Mouse (Mus musculus) cerebellum, adult 11-12 months (tissue): Measurements from ENCODE around the gene Ppp2r5b.

Experiments
- DNase-seq: peaks from one replicate; pipeline ENCODE4 v3.0.0; 2022

The Ppp2r5b gene

DNA sequence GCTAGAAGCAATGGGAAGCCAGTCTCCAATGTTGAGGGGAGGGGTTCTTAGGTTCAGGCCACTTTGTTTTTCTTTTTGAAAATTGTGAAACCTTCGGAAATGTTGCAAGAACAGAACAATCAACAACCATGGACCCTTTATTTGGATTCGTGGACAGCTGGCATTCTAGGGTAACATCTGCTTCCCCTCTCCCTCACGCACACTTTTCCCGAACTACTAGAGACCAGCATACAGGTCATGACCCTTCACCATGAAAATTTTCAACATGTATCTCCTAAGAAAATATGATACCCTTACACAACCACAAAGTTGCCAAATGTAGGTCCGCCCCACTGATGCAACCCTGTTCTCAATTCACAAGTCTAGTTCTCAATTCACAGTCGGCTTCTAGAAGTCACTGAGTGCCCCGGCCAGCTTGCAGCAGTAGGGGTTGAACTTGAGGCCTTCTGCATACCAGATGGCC lies 33.0 kb upstream of the Ppp2r5b start:
- DNase-seq, result no peak

DNA sequence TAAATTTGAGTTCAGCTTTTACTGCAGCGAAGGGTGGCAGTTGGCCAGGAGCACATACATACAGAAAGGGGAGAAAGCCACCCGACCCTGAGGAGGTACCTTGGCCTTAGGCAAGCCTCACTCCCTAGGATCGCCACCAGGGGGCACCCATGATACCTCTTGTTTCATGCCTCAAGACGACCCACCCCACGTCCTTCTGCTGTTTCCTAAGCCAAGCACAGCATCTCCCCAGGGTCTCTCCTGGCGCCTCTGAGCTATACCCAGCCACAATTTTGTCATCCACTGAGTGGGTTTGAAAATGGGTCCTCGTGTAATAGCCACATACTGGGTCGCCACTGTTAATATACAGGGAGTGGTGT lies 32.5 kb upstream of the Ppp2r5b start:
- DNase-seq, result no peak

DNA sequence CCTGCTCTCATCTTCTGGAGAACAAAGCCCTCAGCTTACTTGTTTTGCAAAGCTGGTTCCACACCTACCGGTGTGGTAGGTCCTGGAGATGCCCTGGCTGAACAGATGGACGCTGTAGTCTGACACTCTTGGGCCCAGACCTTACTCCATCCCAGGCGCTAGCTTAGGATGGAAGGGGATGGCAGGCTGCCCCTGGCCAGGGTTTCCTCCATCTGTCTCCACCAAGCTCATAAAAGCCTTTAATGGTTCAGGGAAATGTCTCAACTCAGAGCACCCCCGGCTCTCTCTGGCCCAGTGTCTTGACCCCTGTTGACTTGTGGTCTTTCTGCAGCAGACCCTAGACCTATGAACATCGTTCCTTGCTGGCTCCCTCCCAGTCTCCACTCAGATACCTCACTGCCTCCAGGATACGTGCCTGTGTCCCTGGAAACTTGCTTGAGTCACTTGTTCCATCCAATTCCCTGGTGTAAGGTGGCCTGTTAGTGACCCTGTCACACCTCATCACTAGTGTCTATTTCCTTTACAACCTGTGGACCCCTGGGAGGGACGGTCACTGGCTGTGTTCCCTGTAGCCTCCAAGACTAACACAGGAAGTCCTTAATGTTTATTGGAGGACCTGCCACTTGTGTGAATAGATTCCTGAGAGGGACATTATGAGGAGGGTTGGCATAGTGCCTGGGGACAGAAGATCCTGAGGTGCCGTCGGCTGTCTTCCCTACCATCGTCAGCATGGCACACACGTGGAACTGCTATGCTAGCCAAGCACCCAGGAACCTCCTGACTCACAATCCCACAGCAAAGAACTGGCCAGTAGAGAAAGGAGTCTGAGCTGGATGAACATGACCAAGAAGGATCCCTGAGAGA lies 31.9 kb upstream of the Ppp2r5b start:
- DNase-seq, result peak; percentile 97

DNA sequence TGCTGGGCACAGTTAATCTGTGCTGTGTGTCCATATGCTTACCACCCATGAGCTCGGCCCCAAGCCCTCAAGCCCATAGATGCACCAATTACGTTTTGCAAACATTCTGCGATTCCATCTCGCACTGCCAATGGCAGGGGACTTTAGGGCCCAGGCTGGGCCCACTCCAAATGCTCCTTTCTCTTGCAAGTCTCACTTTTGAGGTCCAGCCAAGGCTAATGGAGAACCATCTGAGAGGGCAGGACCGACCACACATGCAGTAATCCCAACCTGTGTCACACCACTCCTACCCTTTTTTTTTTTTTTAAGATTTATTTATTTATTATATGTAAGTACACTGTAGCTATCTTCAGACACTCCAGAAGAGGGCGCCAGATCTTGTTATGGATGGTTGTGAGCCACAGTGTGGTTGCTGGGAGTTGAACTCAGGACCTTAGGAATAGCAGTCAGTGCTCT lies 30.1 kb upstream of the Ppp2r5b start:
- DNase-seq, result peak; percentile 72

DNA sequence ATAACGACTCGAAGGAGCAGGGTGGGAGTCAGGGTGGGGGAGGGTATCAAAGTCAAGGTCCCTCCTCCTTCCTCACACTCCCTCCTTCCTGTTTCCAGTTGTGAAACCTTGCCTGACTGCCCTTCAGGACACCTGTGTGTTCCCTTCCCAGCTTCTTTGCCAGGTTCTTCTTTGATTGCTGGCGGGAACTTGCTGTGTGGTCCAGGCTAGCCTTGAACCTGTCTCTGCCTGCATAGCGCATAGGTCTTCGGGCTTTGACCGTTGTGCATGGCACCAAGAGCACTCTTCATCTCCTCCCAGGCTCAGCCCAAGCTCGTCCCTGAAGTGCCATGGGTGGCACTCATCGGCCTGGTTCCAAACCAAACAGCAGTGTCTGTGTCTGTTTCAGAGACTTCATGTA lies 29.3 kb upstream of the Ppp2r5b start:
- DNase-seq, result no peak

DNA sequence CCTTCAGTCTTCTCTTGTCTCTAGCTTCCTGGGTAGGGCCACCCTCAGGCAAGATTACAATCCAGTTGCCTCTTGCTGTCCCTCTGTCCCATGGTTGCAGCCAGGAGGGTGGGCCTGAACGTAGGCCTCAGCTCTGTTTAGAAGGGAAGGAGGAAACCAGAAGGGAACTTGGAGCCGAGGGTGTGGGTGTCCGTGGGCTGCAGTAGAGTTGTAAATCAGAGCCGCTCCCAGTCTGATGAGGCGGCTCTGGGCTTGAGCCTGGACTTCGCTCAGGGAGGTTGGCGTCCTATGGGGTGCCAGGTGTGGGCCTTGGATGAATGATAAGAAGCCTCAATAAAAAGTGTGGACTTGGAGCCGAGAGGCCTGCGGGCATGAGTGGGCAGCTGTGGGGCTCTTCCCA lies 28.5 kb upstream of the Ppp2r5b start:
- no peak for DNase-seq

DNA sequence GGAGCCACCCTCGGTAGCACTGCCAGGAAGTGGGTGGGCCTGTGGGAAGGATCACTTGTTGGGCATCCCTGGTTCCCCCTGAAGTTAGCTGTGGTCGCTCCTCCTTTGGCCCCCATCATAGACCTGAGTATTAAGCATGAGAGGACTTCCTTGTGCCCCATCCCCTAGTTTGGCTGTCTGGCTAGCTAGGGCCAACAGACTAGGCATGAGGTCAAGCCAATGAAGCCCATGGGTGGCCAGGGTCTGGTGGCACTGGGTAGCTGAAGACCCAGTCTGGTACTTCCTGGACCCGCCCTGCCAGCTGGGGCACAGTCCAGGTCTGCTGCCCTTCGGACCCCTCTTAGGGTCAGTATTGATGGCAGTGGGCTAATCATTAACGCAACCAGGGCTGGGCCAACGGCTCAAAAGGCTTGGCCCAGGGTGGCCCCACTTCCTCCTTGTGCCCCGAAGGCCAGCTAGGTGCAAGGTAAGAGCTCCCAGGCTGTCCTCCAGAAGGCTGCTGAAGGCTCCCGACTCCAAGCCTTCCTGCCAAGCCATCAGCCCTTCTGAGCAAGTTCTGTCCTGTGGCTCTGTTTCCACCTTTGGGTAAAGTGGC lies 27.3 kb upstream of the Ppp2r5b start:
- DNase-seq, result no peak

DNA sequence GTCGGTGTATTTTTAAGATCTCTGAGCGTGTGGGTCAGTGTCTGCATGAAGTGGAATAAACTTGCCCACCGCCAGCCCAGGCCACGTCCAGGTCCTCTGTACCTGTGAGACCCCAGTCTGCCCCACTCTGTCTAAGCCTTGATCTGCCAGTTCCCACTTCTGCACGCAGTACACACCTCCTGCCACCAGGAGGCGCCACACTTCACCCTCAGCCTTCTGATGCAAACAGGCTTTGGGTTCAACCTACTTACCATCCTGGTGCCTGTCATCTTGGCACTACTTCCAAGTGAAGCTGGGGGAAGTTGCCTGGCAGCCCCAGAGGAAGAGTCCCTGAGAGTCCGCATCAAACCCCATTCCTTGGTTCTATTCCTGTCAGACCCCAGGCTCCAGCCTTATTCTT lies 26.6 kb upstream of the Ppp2r5b start:
- DNase-seq, result peak; percentile 87

DNA sequence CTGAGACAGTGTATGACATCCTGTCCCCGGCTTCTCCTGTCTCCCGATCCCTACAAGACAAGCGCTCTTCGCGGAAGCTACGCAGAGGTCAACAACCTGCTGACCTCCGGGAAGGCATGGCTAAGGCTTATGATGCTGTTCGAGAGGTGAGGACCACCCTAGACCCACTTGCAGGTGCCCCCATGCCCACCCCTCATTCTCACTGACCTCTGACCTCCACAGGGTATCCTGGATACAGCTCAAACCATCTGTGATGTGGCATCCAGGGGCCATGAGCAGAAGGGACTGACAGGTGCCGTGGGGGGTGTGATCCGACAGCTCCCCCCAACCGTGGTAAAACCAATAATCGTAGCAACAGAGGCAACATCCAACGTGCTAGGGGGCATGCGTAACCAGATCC lies 25.7 kb upstream of the Ppp2r5b start:
- DNase-seq, result no peak

DNA sequence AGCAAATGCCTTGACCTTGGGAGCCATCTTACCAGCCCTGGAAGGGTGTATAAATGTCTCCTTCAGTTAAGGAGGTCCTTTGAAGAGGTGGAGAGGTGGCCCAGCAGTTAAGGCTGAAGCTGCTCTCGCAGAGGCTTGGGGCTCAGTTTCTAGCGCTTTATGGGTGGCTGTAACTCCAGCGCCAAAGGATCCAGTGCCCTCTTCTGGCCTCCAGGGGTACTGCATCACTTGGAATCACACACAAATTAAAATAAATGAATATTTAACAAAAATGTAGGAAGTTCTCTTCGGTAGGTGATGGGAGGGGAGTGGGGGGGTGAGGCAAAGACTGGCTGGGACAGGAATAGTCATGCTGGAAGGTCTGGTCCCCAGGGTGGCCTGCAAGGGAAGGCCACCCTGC lies 25.3 kb upstream of the Ppp2r5b start:
- DNase-seq, result no peak

DNA sequence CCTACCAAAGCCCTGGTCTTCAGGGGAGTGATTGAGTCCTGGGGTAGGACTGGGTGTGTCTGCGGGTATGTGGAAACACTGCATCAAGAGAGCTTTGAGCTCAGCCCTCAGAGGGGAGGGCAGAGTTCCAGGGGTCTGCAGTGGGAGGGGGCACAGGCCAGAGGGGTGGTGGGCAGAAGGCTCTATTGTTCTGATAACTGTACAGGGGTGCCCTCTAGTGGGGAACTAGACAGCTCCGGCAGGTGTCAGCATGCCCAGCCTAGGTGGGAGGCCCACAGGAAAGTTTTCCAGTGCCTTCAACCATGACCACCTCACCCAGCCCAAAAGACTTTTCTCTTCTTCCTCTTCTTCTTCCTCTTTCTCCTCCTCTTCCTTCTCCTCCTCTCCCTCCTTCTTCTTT lies 24.8 kb upstream of the Ppp2r5b start:
- DNase-seq, result no peak

DNA sequence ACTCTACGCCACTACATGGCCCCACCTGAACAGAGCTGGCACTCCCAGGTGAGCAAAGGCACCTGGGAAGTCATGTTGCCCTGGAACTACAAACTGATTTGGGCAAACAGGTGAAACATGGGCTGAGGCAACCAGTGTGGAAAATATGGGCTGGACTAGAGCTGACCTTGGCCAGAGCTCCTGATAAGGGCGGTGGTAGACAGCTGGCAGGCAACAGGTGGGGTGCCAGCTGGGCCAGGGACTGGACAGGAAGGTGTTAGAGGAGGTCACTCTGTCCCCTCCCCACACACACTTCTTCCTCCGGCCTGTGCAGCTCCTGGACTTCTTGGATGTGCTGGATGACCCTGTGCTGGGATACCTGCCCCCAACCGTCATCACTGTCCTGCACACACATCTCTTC lies 17.3 kb upstream of the Ppp2r5b start:
- no peak for DNase-seq

DNA sequence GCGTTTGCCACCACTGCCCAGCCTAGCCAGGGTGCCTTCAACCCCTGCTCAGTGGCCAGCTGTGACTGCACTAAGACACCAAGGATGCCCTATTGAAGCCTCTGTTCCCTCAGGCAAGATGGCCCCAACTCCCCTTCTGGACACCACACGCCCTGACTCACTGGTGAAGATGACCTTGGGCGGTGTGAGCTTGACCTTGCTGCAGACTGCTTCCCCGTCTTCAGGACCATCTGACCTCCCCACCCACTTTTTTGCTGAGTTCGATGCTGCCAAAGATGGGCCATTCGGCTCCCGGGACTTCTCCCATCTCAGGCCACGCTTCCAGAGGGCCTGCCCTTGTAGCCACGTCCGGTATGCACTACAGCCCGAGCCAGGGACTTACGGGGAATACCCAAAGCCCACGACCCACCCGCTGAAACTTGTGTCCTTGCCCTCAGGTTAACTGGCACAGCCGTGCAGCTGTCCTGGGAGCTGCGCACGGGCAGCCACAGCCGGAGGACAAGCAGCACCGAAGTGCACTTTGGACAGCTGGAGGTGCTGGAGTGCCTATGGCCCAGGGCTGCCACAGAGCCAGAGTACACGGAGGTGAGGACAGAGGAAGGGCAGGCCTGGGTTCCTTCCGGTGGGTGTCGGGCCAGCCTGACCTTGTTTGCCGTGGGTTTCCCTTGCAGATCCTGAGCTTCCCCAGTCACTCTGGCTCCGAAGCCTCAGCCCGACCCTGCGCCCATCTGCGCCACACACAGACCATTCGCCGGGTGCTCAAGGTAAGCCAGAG lies 12.0 kb upstream of the Ppp2r5b start:
- DNase-seq, result no peak

DNA sequence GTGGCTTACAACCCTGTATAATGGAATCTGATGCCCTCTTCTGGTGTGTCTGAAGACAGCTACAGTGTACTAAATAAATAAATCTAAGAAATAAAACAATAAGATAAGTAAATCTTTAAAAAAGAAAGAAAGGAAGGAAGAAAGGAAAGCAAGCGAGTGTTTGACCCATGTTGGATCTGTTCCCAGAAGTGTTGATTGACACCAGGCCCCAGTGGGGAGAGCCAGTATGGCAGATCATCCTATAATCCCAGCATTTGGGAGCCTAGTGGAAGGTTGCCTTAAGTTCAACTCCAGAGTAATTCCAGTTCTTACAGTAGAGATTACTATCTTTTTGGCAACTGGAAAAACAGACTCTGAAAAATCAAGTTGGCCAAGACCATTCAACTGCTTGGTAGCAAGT lies 10.1 kb upstream of the Ppp2r5b start:
- no peak for DNase-seq

DNA sequence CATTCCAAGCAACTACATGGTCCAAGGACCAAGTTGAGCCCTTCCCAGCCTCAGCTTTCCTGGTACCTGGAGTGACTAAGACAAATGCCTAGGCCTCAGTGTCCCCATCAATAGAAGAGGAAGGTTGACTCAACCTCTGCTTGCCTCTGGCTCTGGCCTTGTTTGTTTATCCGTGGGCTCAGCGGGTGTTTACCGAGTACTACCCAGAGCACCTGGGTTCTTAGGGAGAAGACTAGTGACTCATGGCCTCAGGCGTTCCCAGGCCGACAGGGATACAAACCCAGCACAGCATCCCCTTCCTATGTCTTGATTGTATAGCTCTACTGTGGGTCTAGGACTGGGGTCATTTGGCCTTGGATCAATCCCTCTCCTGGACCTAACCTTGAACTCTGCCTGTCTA lies 7.6 kb upstream of the Ppp2r5b start:
- DNase-seq, result no peak

DNA sequence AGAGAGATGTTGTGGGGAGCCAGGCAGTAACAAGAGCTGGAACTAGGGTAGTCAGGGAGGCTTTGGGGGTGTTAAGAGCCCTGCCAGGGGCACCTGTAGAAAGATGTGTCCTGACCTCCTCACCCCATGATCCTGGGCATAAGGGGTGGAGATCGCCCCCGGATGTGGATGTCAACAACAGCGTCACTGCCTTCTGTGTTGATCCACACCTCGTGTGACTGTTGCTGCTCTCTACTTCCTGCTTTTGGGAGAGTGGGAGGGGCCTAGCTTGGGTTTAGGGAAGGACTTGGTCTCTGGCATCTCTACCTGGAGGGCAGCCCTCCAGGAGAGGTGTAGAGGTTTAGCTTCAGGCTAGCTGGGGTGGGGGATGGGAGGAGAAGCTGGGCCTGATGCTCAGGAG lies 6.6 kb upstream of the Ppp2r5b start:
- DNase-seq, result peak; percentile 80

DNA sequence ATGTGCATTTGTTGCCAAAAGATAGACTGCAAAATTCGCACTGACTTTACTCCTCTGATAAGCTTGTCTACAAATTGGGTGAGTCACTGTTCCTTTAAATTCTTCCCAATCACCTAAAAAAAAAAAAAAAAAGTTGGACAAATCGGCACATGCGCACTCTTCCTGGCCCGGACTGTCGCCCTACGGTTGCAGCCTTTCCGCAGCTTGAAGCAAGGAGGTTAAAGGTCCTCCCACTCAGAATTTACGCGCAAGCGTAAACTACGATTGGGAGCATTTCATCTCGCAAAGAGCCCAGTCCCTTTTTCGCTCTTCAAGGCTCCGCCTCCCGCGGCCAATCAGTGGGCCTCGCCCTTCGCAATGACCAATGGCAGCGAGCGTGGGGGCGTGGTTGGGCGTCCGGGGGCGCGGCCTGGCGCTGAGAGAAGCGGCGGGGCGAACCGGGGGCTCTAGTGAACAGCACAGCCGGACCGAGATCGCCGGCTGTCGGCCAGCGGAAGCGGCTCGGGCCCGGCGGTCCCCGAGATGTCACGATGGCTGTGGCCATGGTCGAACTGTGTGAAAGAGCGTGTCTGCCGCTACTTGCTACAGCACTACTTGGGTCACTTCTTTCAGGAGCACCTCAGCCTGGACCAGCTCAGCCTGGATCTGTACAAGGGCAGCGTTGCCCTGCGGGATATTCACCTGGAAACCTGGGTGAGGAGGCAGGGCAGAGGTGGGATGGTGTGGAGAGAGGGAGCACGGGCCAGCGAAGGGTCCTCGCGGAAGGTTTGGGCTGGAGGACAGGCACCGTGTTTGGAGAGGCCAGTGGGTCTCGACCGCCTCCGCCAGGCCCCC lies 5.8 kb upstream of the Ppp2r5b start, which contains the start of gene Atg2a:
Atg2a (plus strand) TSS at position 395 of the 834 bp plus-strand sequence.
- peak; percentile 99 for DNase-seq

DNA sequence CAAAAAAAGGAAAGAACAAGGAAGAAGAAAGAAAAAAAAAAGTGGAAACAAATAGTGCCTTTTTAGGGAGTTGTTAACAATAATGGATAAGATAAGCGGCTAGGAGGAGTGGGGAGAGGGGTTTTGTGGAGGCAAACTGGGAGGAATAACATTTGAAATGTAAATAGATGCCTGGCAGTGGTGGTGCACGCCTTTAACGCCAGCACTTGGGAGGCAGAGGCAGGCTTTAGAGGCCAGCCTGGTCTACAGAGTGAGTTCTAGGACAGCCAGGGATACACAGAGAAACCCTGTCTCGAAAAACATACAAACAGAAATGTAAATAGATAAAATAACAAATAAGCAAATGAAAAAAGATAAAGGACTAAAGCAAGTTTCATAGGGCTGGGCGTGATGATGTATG lies 5.1 kb upstream of the Ppp2r5b start:
- peak; percentile 40 for DNase-seq

DNA sequence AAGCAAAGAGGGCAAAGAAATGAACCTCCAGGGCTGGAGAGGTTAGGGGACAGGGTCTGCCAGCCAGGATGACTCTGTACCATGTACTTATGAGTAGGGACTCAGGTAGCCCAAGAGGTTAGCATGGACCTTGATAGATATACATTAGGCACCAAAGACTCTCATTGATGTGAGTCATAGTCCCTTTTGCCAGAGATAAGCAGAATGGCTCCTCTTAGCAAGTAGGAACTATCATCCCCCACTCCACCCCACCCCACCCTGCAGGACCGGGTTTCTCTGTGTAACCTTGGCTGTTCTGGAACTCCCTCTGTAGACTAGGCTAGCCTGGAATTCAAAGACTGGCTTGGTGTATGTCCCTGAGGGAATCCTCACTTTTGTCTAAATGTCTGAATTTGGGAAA lies 4.5 kb upstream of the Ppp2r5b start:
- DNase-seq, result peak; percentile 31

DNA sequence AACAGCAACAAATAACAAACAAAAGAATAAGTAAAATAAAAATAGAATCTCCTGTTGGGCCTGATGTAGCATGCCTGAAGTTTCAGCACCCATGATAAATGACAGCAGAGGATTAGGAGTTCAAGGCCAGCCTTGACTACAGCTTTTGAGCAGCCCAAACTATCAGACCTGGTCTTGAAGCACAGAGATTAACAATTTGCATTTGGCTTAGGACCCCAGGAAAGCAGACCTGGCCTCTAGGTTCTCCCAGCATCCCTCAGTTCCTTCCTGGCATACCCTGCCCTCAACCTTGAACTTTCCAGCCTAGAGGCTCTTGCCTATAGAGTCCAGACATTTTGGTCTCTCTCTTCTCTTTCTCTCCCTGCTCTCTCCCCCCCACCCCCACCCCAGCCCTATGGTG lies 3.1 kb upstream of the Ppp2r5b start:
- peak; percentile 30 for DNase-seq

DNA sequence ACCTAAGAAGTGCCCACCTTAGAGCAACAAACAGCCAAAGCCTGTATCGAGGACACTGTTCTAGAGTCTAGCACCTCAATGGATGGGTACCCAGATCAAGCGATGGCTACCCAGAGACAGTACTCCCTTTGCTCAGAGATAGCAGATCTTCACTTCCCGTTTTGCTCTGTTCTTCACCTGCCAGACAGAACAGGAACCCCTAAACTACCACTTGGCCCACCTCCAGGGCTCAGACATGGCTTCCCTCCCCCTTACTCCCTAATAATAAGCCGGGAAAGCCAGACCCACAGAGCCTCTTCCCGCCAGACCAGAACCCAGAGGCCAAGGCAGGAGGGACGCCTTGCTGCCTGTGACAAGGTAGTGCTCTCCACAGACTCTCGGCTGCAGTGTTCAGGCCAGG lies 1.2 kb upstream of the Ppp2r5b start:
- peak; percentile 75 for DNase-seq

DNA sequence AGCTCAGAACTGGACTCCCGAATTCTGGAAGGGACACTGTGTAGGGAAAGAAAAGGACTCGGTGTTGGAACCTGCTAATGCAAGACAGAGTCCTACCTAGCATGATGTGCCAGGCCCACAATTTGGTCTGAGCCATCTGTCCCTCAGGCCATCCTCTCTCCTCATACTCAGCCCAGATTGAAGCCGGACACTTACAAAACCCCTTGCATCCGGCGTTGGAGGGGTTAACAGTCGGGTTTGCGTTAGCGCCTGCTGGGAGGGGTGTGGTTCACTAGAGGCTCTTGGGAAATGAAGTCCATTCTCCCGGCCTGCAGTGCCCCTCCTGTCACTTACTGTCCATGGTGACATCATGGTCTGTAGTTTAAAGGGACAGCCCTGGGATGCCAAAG lies 375 bp upstream of the Ppp2r5b start:
- peak; percentile 96 for DNase-seq
